Mouse (Mus musculus) layer of hippocampus, adult 9-11 months (tissue): ENCODE measurements around the gene BC034090.
"Not testable (repeated sequence)": the region's sequence is repeated elsewhere in the genome, so short reads cannot be mapped to it uniquely, and the experiment has no call there.

ENCODE experiments used
- DNase-seq: peaks from one replicate; pipeline ENCODE4 v3.0.0; 2022

The BC034090 gene

GRCm38 (mm10) chr1:155243797-155244770, at the start of gene BC034090:
BC034090 (minus strand) TSS chr1:155244444.
- DNase-seq: no peak

GRCm38 (mm10) chr1:155293446-155293845, 49.2 kb upstream of the BC034090 start:
- peak; percentile 35 for DNase-seq

- no peak for DNase-seq
Measured at GRCm38 (mm10) chr1:155289411-155289810, 45.2 kb upstream of the BC034090 start.

GRCm38 (mm10) chr1:155288033-155288432, 43.8 kb upstream of the BC034090 start:
- no peak for DNase-seq

- no peak for DNase-seq
Measured at GRCm38 (mm10) chr1:155283808-155284207, 39.6 kb upstream of the BC034090 start.

- DNase-seq: peak; percentile 81
Measured at GRCm38 (mm10) chr1:155281003-155281793, 37.0 kb upstream of the BC034090 start.

GRCm38 (mm10) chr1:155280306-155280705, 36.1 kb upstream of the BC034090 start:
- DNase-seq: no peak

- DNase-seq: no peak
Measured at GRCm38 (mm10) chr1:155276381-155277033, 32.3 kb upstream of the BC034090 start.

GRCm38 (mm10) chr1:155275793-155276192, 31.5 kb upstream of the BC034090 start:
- DNase-seq: no peak

- no peak for DNase-seq
Measured at GRCm38 (mm10) chr1:155274976-155275375, 30.7 kb upstream of the BC034090 start.

GRCm38 (mm10) chr1:155272953-155273352, 28.7 kb upstream of the BC034090 start:
- no peak for DNase-seq

- not testable (repeated sequence) for DNase-seq
Measured at GRCm38 (mm10) chr1:155262496-155262895, 18.3 kb upstream of the BC034090 start.

GRCm38 (mm10) chr1:155254309-155254708, 10.1 kb upstream of the BC034090 start:
- DNase-seq: no peak

GRCm38 (mm10) chr1:155253126-155253525, 8.9 kb upstream of the BC034090 start:
- DNase-seq: no peak

- no peak for DNase-seq
Measured at GRCm38 (mm10) chr1:155252631-155253121, 8.4 kb upstream of the BC034090 start.

GRCm38 (mm10) chr1:155251596-155251995, 7.4 kb upstream of the BC034090 start:
- no peak for DNase-seq

GRCm38 (mm10) chr1:155250531-155251135, 6.4 kb upstream of the BC034090 start:
- DNase-seq: no peak

GRCm38 (mm10) chr1:155249896-155250295, 5.7 kb upstream of the BC034090 start:
- no peak for DNase-seq

- no peak for DNase-seq
Measured at GRCm38 (mm10) chr1:155248041-155248440, 3.8 kb upstream of the BC034090 start.

GRCm38 (mm10) chr1:155247441-155247840, 3.2 kb upstream of the BC034090 start:
- no peak for DNase-seq

GRCm38 (mm10) chr1:155245516-155245915, 1.3 kb upstream of the BC034090 start:
- DNase-seq: no peak

GRCm38 (mm10) chr1:155244771-155245211, 547 bp upstream of the BC034090 start:
- no peak for DNase-seq

GRCm38 (mm10) chr1:155242488-155242745, 1.8 kb downstream of the BC034090 start:
- DNase-seq: no peak
